Mouse (Mus musculus) CD8-positive naive resting alpha-beta T cell, adult 2 months (primary cell): ENCODE measurements around the gene Dimt1.
A peak's percentile ranks its signal among the peaks of the same experiment; 100 is the strongest.
"Not testable (repeated sequence)": the region's sequence is repeated elsewhere in the genome, so short reads cannot be mapped to it uniquely, and the experiment has no call there.

Experiments used
- DNase-seq, 2 experiments: peaks; one replicate each; pipeline ENCODE4 v3.0.0; 2022; ENCODE audit warnings: low read depth in 2 of 2, low spot score in 2 of 2

Dimt1 gene

DNA sequence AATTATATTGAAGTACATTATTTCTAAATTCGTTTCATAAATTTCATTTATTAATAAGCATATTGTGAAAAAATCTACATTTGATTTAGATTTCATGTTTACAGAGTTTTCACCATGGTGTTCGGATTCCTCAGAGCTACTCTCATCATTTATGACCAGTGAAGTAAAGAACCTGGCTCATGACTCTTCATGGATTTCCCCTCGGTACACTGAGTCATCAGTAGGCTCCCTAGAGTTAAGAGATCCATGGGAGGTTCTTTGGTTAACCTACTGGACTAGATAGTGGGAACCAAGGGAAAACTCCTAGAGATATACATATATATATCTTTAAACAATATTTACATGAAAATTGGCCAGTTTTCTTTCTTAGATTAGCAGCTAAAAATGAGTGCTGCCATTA lies 13.6 kb downstream of the Dimt1 start:
- DNase-seq: no peak

DNA sequence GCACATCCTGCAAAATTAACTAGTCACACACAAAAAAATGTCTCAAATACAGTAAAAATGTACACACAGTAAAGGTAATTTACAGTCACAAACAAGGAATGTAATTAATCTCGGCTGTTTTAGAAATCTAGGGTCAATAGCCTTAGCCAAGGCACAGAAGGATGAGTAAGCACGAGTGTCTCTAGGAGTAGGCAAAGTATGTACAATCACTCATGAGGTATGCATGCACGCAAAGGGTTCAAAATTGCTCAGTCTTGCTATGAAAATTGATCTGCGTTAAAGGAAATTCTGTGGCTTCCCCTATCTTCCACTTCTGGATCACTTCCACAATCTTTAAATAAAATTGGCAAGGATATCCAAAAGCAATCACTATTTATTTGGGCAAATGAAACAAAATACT lies 14.6 kb downstream of the Dimt1 start:
- DNase-seq: no peak

DNA sequence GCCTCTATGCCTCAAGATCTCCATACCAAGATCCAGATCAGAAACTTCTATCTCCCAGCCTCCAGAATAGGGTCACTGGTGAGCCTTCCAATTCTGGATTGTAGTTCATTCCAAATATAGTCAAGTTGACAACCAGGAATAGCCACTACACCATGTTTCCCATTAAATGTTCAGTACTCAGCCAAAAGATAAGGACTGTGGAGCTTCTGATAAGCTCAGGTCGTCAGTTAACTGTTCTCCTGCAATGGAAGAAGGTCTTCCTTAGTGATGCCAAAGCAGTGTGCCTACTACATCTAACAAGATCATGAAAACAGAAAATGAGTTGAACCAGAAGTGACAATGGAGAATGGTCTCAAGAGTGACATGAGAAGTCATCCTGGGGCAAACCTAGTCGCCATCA lies 50.0 kb downstream of the Dimt1 start:
- DNase-seq: no peak

DNA sequence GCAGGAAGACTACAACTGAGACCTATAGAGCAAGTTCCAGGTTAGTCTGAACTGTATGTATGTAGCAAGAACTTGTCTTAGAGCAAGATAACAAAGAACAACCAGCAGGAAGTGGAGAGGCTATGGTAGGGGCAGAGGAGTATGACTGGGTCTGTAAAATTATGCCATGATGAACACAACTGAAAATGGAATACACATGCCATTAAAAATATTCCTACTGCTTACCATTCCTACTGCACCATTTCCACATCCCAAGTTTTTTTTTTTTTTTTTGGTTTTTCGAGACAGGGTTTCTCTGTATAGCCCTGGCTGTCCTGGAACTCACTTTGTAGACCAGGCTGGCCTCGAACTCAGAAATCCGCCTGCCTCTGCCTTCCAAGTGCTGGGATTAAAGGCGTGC lies 50.6 kb downstream of the Dimt1 start:
- not testable (repeated sequence) for DNase-seq

DNA sequence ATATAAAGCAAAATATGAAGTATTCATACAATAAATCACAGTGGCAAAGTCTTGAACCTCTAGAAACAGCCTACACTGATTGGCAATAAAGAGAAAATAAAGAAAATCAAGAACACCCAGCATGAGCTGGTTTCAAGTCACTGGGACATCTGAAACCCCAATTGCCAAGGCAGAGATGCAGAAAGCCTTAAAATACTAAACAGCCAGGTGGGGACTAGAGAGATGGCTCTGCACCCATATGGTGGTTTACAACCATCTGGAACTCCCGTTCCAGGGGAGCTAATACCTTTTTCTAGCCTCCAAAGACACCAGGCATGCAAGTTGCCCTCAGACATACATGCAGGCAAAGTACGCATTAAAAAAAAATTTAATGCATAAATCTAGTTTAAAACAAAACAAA lies 51.1 kb downstream of the Dimt1 start:
- DNase-seq: no peak

DNA sequence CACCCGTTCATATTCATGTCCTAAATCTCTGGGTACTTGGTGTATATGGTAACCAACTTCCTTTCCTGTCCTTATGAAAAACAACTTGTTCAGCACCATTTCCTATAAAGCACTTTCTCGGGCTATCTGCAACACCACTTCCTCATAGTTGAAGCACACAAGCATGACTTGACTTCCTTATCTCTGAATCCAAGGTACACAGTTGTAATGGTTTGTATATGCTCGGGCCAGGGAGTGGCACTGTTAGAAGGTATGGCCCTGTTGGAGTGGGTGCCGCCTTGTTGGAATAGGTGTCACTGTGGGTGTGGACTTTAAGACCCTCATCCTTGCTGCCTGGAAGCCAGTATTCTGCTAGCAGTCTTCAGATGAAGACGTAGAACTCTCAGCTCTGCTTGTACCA lies 51.7 kb downstream of the Dimt1 start:
- DNase-seq: peak; percentile 19 to 35

DNA sequence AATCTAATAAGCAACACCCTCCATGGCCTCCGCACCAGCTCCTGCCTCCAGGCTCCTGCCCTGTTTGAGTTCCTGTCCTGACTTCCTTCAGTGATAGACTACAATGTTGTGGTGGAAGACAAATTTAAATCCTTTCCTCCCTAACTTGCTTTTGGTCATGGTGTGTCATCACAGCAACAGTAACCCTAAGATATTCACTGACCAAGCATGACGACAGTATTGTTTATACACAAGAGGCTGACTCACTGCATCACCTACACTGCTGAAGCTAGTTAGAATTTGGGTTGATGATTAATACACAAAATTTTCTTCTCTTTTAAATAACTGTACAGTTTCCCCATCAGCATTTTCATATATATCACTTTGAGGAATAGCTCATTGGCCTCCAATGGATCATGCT lies 56.3 kb downstream of the Dimt1 start:
- no peak for DNase-seq

DNA sequence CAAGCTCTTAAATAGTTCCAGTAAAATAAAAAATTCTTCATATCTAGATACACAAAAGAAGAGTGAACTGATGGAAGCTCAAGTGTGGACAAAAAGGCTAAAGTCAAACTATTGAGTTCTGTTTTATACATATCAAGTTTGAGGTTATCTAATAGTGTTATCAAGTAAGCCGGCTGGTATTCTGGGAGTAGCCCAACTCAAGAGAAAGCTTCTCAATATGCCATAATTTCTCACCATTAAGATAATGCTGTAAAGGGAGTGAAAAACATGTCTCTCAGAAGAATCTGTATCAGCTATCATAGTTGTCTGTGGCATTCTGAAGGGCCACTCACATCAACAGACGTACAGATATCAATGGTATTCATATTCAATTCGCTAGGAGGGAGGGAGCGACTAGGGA lies 61.2 kb downstream of the Dimt1 start:
- DNase-seq: no peak
